Mouse (Mus musculus) liver, embryonic 16.5 days (tissue): ENCODE results near the gene Mthfsd. TPM values are rescaled to one million over a fixed set of nuclear protein-coding genes. Genes with fewer than 3 reads are reported as not detected.

ENCODE experiments used
- ATAC-seq: fragments of 200-750 bp; cut with Nextera tagmentation; 2 replicates; pipeline ENCODE4 v1.8.0; 2017; ENCODE audit warnings: low read depth, mild to moderate bottlenecking, moderate number of reproducible peaks, moderate library complexity
- H3K27ac ChIP-seq: fragments of 300-500 bp; sonication (generic); 2 replicates; pipeline ENCODE4 v1.5.1; 2014; ENCODE audit warnings: mild to moderate bottlenecking, low read length
- H3K27me3 ChIP-seq: fragments of 300-500 bp; sonication (generic); 2 replicates; pipeline ENCODE4 v1.6.1; 2014; ENCODE audit warnings: low read depth, low read length, mixed read lengths; ENCODE audit not compliant: control insufficient read depth, insufficient read depth
- H3K36me3 ChIP-seq: fragments of 300-500 bp; sonication (generic); 2 replicates; pipeline ENCODE4 v1.6.1; 2014; ENCODE audit warnings: mild to moderate bottlenecking; ENCODE audit not compliant: control insufficient read depth, insufficient read depth
- H3K4me1 ChIP-seq: fragments of 300-500 bp; sonication (generic); 2 replicates; pipeline ENCODE4 v1.6.1; 2014; ENCODE audit warnings: low read depth, low read length, mixed read lengths; ENCODE audit not compliant: control insufficient read depth
- H3K4me2 ChIP-seq: fragments of 300-500 bp; sonication (generic); 2 replicates; pipeline ENCODE4 v1.6.1; 2014; ENCODE audit warnings: low read depth, low read length, mixed read lengths
- H3K4me3 ChIP-seq: fragments of 300-500 bp; sonication (generic); 2 replicates; pipeline ENCODE4 v1.5.1; 2014; ENCODE audit warnings: low read depth, mild to moderate bottlenecking, low read length
- H3K9ac ChIP-seq: fragments of 300-500 bp; sonication (generic); 2 replicates; pipeline ENCODE4 v1.6.1; 2014; ENCODE audit warnings: low read depth, low read length
- H3K9me3 ChIP-seq: fragments of 300-500 bp; sonication (generic); replicated peaks from 2 replicates; pipeline ENCODE4 v1.6.1; 2016; ENCODE audit warnings: low read length; ENCODE audit not compliant: control insufficient read depth
- WGBS: fragments of 180-500 bp; shearing (Covaris S2); extraction: QIAGEN DNeasy Blood & Tissue Kit; methylation state at CpG from one replicate; pipeline ENCODE4 v1.1.7; 2014; ENCODE audit not compliant: insufficient replicate concordance; 5-methylcytosine and 5-hydroxymethylcytosine counted together
- polyA plus RNA-seq: library from polyadenylated mRNA; unstranded; fragments of >200 nt; fragmentation: Nextera tagmentation; extraction: Ambion mirVana; gene quantifications from 2 replicates; pipeline ENCODE4 v1.2.1, GENCODE M21; 2015

Gene Mthfsd
- polyA plus RNA-seq, 1 experiment from 2014 or later: 17.0 TPM

DNA sequence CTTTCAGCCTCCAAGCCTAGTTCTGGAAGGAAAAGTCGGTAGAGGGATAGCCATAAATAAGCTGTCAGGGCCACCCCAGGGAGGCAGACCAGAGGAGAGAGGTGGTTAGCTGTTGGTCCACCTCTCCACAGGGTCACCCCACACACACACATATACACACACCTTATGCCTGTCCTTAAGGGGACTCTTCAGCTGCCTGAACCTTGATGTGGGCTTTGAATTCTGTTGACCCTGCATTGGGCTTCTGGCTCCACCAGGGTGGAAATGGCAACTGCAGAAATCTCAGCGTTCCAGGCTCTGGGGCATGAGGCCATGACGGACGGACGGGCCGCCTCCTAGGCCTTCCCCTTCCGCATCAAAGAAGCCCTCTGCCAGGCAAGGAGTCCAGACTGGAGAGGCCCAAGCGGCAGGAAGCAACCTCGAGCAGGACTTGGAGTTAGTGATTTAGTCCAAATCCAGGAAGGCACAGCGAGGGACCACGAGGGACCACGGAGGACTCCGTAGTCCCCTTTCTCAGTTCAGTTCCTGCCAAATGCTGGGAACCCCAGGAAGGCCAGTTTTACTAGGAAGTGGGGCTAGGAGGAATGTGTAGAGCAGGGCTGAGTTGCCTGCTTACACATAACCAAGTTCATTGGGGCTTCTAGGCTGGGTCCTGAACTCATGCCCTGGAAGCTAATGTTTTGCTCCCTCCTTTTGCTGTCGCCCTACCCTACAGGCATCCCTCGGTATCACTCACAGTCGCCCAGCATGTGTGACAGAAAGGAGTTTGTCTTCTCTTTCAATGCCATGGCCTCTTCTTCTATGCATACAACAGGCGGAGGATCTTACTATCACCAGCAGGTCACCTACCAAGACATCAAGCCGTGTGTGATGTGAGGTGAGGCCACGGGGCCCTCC, 21.9 kb downstream of the Mthfsd start:
- WGBS: 25% methylated on average over 19 of the region's 19 CpGs
- no peaks in the 10 kb centered on the region; the same call in 1 of the 2 replicates for H3K4me1 ChIP-seq
- no peak for ATAC-seq
- H3K27me3 ChIP-seq: peaks cover 99% of the 10 kb centered on the region
- no peaks in the 10 kb centered on the region for H3K9me3 ChIP-seq
- H3K27ac ChIP-seq: no peak overlapping the region
- H3K4me2 ChIP-seq: no peak overlapping the region
- no peaks in the 10 kb centered on the region for H3K36me3 ChIP-seq
- H3K4me3 ChIP-seq: no peak overlapping the region; the same call in 1 of the 2 replicates
- no peak overlapping the region for H3K9ac ChIP-seq

DNA sequence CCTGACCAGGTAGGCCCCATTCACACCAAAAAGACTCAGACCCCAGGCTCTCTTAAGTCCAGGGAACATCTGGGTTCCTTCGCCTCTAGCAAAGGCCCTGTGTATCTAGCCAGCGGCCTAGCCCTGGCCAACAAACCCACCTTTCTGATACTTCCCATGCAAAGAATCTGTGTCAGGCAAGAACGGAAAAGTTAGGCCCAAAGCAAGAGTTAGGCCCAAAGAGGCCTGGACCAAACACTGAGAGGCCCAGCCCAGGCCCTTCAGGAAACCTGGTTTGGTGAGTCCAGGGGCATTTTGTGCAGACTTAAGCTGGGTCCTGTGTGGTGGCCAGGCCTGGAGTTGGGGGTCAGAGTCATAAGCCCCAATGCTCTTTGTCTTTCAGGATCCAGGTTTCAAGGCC, 22.6 kb downstream of the Mthfsd start:
- WGBS: 49% methylated on average over 3 of the region's 3 CpGs
- no peaks in the 10 kb centered on the region for H3K9me3 ChIP-seq
- no peaks in the 10 kb centered on the region for H3K36me3 ChIP-seq
- peak overlapping the region; percentile 54; the same call in 1 of the 2 replicates for H3K4me3 ChIP-seq
- H3K9ac ChIP-seq: no peak overlapping the region
- ATAC-seq: no peak
- no peaks in the 10 kb centered on the region; the same call in 1 of the 2 replicates for H3K4me1 ChIP-seq
- H3K27ac ChIP-seq: no peak overlapping the region
- no peak overlapping the region for H3K4me2 ChIP-seq
- H3K27me3 ChIP-seq: peaks cover 99% of the 10 kb centered on the region

DNA sequence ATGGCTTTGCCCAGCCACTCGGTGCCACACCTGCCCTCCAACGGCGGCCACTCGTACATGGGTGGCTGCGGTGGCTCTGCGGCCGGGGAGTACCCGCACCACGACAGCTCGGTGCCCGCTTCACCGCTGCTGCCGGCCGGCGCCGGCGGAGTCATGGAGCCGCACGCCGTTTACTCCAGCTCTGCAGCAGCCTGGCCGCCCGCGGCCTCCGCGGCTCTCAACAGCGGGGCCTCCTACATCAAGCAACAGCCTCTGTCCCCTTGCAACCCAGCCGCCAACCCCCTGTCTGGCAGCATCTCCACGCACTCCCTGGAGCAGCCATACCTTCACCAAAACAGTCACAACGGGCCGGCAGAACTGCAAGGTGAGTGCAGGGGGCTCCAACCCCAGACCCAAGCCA, 23.2 kb downstream of the Mthfsd start:
- Histone ChIP-seq H3K27ac (no peak overlapping the region), H3K9ac (no peak overlapping the region), H3K4me1 (no peaks in the 10 kb centered on the region; the same call in 1 of the 2 replicates), H3K9me3 (no peaks in the 10 kb centered on the region), H3K27me3 (peaks cover 99% of the 10 kb centered on the region), H3K4me2 (no peak overlapping the region), H3K4me3 (peak overlapping the region; percentile 54), H3K36me3 (no peaks in the 10 kb centered on the region)
- no peak for ATAC-seq
- 4% methylated on average over 30 of the region's 30 CpGs for WGBS

DNA sequence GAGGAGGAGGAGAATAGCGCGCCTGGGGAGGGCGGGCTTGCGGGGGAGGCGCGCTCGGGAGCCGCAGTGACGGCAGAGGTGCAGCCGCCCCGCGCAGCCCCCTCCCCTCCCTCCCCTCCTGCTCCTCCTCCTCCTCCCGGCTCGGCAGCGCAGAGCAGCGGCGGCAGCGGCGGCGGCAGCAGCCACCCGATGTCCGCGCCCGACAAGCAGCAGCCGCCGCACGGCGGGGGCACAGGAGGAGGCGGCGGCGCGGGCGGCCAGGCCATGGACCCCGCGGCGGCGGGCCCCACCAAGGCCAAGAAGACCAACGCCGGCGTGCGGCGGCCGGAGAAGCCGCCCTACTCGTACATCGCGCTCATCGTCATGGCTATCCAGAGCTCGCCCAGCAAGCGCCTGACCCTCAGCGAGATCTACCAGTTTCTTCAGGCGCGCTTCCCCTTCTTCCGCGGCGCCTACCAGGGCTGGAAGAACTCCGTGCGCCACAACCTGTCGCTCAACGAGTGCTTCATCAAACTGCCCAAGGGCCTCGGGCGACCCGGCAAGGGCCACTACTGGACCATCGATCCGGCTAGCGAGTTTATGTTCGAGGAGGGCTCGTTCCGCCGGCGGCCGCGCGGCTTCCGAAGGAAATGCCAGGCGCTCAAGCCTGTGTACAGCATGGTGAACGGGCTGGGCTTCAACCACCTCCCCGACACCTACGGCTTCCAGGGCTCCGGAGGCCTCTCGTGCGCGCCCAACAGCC, 23.8 kb downstream of the Mthfsd start, which contains the start of gene Foxf1:
Gene Foxf1 (plus strand): TSS at position 177 of the 742 bp plus-strand sequence.
- no peaks in the 10 kb centered on the region for H3K9me3 ChIP-seq
- H3K36me3 ChIP-seq: no peaks in the 10 kb centered on the region
- ATAC-seq: peak; percentile 39
- H3K4me2 ChIP-seq: peak within 1 kb of the TSS; percentile 67
- peak within 1 kb of the TSS; percentile 54 for H3K4me3 ChIP-seq
- H3K9ac ChIP-seq: no peak within 1 kb of the TSS; the same call in 1 of the 2 replicates
- peak within 1 kb of the TSS; percentile 33 for H3K27ac ChIP-seq
- WGBS: under 1% methylated on average over 71 of the region's 83 CpGs
- H3K4me1 ChIP-seq: no peaks in the 10 kb centered on the region; the same call in 1 of the 2 replicates
- H3K27me3 ChIP-seq: peaks cover 99% of the 10 kb centered on the region

DNA sequence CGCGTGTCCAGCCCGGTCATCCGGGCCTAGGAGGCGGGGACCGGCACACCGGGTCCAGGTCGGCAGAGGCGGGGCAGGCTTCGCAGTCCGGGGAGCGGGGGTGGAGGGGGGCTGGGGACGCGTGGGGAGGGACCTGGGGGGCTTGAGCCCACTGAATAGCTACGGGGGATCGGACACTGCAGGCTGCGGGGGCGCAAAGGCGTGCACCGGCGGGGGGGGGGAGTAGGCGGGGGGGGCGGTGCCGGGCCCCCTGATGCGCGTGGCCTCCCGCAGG, 24.3 kb downstream of the Mthfsd start:
- no peaks in the 10 kb centered on the region; the same call in 1 of the 2 replicates for H3K4me1 ChIP-seq
- no peaks in the 10 kb centered on the region for H3K9me3 ChIP-seq
- H3K36me3 ChIP-seq: no peaks in the 10 kb centered on the region
- H3K4me2 ChIP-seq: peak overlapping the region; percentile 67
- peak; percentile 45 for ATAC-seq
- 0% methylated on average over 5 of the region's 27 CpGs for WGBS
- peaks cover 99% of the 10 kb centered on the region for H3K27me3 ChIP-seq
- H3K27ac ChIP-seq: no peak overlapping the region
- peak overlapping the region; percentile 54 for H3K4me3 ChIP-seq
- no peak overlapping the region; the same call in 1 of the 2 replicates for H3K9ac ChIP-seq

DNA sequence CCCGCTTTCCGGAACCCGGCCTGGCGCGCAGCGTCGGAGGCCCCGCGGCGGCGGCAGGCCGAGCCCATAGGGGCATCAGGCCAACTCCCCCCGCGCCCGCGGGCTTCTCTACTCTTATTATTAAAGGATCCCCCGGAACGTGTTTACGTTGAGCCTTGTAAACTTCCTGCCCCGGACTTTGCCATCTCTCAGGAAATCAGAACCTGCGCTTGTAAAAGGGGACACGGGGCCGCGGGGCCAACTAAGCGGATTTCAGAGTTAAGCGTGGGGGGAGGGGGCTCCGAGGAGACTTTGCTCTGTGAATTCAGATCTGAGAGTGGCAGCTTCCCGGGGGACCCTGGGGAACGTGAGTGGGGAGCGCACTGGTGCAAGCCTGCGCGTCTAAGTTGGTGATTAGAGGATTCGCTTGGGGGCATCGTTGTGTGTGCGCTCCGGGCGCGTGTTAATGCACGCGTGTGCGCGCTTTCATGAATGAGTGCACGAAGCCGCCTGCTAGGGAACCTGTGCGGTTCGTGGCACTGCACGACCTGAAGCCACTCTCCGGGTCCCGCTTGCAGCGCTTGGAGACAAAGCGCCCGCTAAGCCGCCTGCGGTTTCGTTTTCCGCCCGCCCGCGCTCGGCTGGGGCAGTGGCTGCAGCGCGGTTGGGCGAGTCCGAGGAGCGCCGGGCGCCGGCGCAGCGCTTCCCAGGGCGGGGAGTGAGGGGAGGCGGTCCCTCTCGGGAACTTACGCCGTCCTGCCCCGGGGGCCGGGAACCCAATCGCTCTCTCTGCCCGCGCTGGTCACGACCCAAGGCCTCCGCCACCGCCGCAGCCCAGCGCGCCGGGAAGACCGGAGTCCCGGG, 24.9 kb downstream of the Mthfsd start:
- Histone ChIP-seq H3K27ac (peak overlapping the region; percentile 33), H3K9ac (no peak overlapping the region; the same call in 1 of the 2 replicates), H3K4me2 (peak overlapping the region; percentile 67), H3K4me1 (no peaks in the 10 kb centered on the region; the same call in 1 of the 2 replicates), H3K36me3 (no peaks in the 10 kb centered on the region), H3K9me3 (no peaks in the 10 kb centered on the region), H3K27me3 (peaks cover 98% of the 10 kb centered on the region), H3K4me3 (peak overlapping the region; percentile 54)
- WGBS: under 1% methylated on average over 84 of the region's 89 CpGs
- ATAC-seq: peak; percentile 42

DNA sequence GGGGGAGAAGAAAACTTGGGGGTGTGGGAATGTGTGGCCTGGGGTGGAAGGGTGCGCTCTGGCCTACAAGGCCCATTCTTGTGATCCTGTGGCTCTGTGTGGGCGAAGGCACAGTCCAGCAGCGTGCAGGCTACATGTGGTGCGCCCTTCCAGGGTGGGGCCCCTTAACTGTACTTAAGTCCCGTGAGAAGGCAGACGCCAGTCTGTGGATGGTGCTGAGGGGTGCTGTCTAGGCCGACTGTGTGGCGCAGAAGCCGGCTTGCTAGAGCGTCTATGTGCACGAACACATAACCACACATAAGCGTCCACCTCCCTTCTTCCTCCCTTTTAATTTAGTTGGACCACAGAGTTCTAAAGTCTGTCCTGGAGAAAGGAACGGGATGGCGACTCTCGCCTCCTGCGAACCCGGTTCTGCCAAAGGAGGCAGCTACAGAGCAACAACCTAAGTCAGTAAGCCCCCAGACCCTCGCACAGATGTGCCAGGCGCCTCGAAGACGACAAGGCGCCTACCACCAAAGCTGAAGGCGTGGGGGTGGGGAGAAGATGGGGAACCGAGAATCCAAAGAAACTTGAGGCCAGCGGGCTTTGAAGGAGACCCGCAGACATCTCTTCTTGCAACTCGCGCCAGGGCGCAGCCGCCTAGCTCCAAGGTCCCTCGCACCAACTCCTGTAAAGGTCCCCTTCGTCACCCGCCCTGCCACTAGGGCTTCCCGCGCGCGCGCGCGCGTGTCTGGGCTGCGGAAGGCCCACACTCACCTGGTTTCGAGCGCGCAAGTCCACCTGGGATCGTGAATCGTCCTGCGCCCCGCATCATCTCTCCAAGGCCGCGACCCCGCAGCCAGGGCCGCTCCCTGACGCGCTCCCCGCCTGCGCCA, 25.7 kb downstream of the Mthfsd start:
- H3K9ac ChIP-seq: no peak overlapping the region
- no peak for ATAC-seq
- no peak overlapping the region for H3K27ac ChIP-seq
- no peaks in the 10 kb centered on the region for H3K36me3 ChIP-seq
- WGBS: 2% methylated on average over 57 of the region's 57 CpGs
- H3K4me2 ChIP-seq: peak overlapping the region; percentile 67
- H3K4me3 ChIP-seq: peak overlapping the region; percentile 54
- H3K27me3 ChIP-seq: peaks cover 98% of the 10 kb centered on the region
- no peaks in the 10 kb centered on the region for H3K9me3 ChIP-seq
- H3K4me1 ChIP-seq: no peaks in the 10 kb centered on the region; the same call in 1 of the 2 replicates

DNA sequence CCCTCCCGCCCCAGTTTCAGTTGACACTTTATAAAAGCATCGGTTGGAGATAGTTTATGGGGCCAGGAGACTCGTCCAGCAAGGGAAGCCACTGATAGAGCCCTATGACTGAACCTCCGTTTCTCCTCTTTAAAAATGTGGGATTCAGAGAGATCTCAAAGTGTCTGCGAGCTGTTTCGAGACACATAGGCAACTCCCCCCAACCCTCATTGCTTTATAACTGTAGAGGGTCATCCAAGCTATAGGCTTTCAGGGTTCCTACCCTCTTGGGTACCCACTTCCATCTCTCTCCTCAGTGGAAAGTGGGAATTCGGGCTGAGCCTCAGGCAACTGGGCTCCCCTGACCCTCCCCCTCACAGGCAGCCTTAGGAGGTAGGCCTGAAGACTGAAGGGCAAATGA, 26.8 kb downstream of the Mthfsd start:
- no peaks in the 10 kb centered on the region for H3K36me3 ChIP-seq
- H3K27me3 ChIP-seq: peaks cover 98% of the 10 kb centered on the region
- no peak overlapping the region for H3K4me2 ChIP-seq
- no peak overlapping the region for H3K9ac ChIP-seq
- 4% methylated on average over 7 of the region's 7 CpGs for WGBS
- H3K4me3 ChIP-seq: no peak overlapping the region
- no peak for ATAC-seq
- no peaks in the 10 kb centered on the region; the same call in 1 of the 2 replicates for H3K4me1 ChIP-seq
- no peaks in the 10 kb centered on the region for H3K9me3 ChIP-seq
- no peak overlapping the region for H3K27ac ChIP-seq
